Mouse (Mus musculus) left cerebral cortex, postnatal 4 days (tissue): ENCODE results near the gene Nudt22. TPM values are rescaled to one million over a fixed set of nuclear protein-coding genes. Genes with fewer than 3 reads are reported as not detected.
"Not testable (repeated sequence)": the region's sequence is repeated elsewhere in the genome, so short reads cannot be mapped to it uniquely, and the experiment has no call there.

ENCODE experiments used
- DNase-seq: peaks from one replicate; pipeline ENCODE4 v3.0.0-alpha.2; 2022
- intact Hi-C: fragments of 180-260 bp; cut with DNase I; formaldehyde crosslinking; loops from one replicate; pipeline ENCODE4 v1.15.1; 2025
- total RNA-seq, 2 experiments: library from RNA; stranded (reverse); gene quantifications; 2 replicates each; pipeline ENCODE4 v1.2.3; 2021

Gene Nudt22
- total RNA-seq, 2 experiments from 2014 or later: 8.9 to 11.5 TPM

- no peak for DNase-seq
- intact Hi-C loops: no loop called here
These were observed 1.9 kb upstream of the Nudt22 start for GRCm38 (mm10) chr19:6997721-6998290.

GRCm38 (mm10) chr19:6995255-6995991, 494 bp downstream of the Nudt22 start:
- peak; percentile 63 for DNase-seq
- intact Hi-C loops: no loop called here

- DNase-seq: no peak
- intact Hi-C loops: no loop called here
These were observed 1.4 kb downstream of the Nudt22 start for GRCm38 (mm10) chr19:6994489-6994888.

GRCm38 (mm10) chr19:6994002-6994401, 1.9 kb downstream of the Nudt22 start:
- intact Hi-C loops: no loop called here
- no peak for DNase-seq

- intact Hi-C loops: no loop called here
- no peak for DNase-seq
These were observed 2.7 kb downstream of the Nudt22 start for GRCm38 (mm10) chr19:6993011-6993770.

GRCm38 (mm10) chr19:6992011-6992858, 3.7 kb downstream of the Nudt22 start, which contains the start of gene Dnajc4:
TSS of gene Dnajc4 (minus strand) at chr19:6992572.
- intact Hi-C loops: no loop called here
- peak; percentile 98 for DNase-seq

- intact Hi-C loops, DNase-seq: not testable (repeated sequence)
These were observed 4.8 kb downstream of the Nudt22 start for GRCm38 (mm10) chr19:6991166-6991565.

GRCm38 (mm10) chr19:6990712-6991111, 5.2 kb downstream of the Nudt22 start:
- no peak for DNase-seq
- intact Hi-C loops: no loop called here

GRCm38 (mm10) chr19:6989251-6989650, 6.7 kb downstream of the Nudt22 start:
- no peak for DNase-seq
- intact Hi-C loops: no loop called here

GRCm38 (mm10) chr19:6987904-6988285, 8.0 kb downstream of the Nudt22 start:
- intact Hi-C loops: no loop called here
- DNase-seq: no peak

- DNase-seq: peak; percentile 73
- intact Hi-C loops: no loop called here
These were observed 8.6 kb downstream of the Nudt22 start, which contains the start of gene Vegfb for GRCm38 (mm10) chr19:6987061-6987903. TSS of gene Vegfb (minus strand) at chr19:6987651.

- intact Hi-C loops: no loop called here
- no peak for DNase-seq
These were observed 9.8 kb downstream of the Nudt22 start for GRCm38 (mm10) chr19:6985951-6986708.

GRCm38 (mm10) chr19:6985300-6985699, 10.6 kb downstream of the Nudt22 start:
- no peak for DNase-seq

GRCm38 (mm10) chr19:6983621-6984020, 12.3 kb downstream of the Nudt22 start:
- DNase-seq: no peak
- intact Hi-C loops: no loop called here

More at GRCm38 (mm10) chr19:6985300-6985699, 10.6 kb downstream of the Nudt22 start:
- intact Hi-C loops: no loop called here

- DNase-seq: no peak
- intact Hi-C loops: no loop called here
These were observed 14.5 kb downstream of the Nudt22 start for GRCm38 (mm10) chr19:6981465-6981864.

- DNase-seq: peak; percentile 99
- intact Hi-C loops: no loop called here
These were observed 15.4 kb downstream of the Nudt22 start, which contains the start of gene Fkbp2 for GRCm38 (mm10) chr19:6980381-6981093. TSS of gene Fkbp2 (minus strand) at chr19:6980501.

- intact Hi-C loops: no loop called here
- peak; percentile 100 for DNase-seq
These were observed 16.2 kb downstream of the Nudt22 start for GRCm38 (mm10) chr19:6979486-6980380.
